Mouse (Mus musculus) left cerebral cortex, adult 2 months (tissue): ENCODE data around the gene Cyp27b1. TPM values are rescaled to one million over a fixed set of nuclear protein-coding genes. Genes with fewer than 3 reads are reported as not detected.
"Not testable (repeated sequence)": the region's sequence is repeated elsewhere in the genome, so short reads cannot be mapped to it uniquely, and the experiment has no call there.

ENCODE experiments used
- DNase-seq, 2 experiments: peaks; one replicate each; pipeline ENCODE4 v3.0.0; 2021 to 2022; ENCODE audit warnings: low spot score in 2 of 2, mixed read lengths in 1 of 2; ENCODE audit errors: extremely low spot score in 1 of 2
- H3K27ac ChIP-seq: fragments of 200-600 bp; 2 replicates; pipeline ENCODE4 v1.8.1; 2022
- H3K4me3 ChIP-seq: fragments of 200-600 bp; 2 replicates; pipeline ENCODE4 v1.8.1; 2022
- CTCF ChIP-seq: fragments of 200-600 bp; IDR thresholded peaks from 2 replicates; pipeline ENCODE4 v1.8.1; 2022; ENCODE audit warnings: antibody characterized with exemption, mild to moderate bottlenecking, moderate library complexity
- intact Hi-C: fragments of 180-260 bp; cut with DNase I; formaldehyde crosslinking; loops from one replicate; pipeline ENCODE4 v1.15.1; 2025
- total RNA-seq, 2 experiments: library from RNA; stranded (reverse); gene quantifications; 2 replicates each; pipeline ENCODE4 v1.2.3; 2021

Cyp27b1 gene
- total RNA-seq, 2 experiments from 2014 or later, result 0.36 to 0.77 TPM

GRCm38 (mm10) chr10:127063913-127064870 is 16.1 kb downstream of the Cyp27b1 start:
- intact Hi-C loops, result loop anchor here (5.0 kb wide), 1 partner anchor 558 kb away; the partner anchor contains the start of gene Lrp1
- peak overlapping the region; percentile 82 for H3K4me3 ChIP-seq
- TF ChIP-seq CTCF, result no peak

GRCm38 (mm10) chr10:127065981-127066380 is 17.9 kb downstream of the Cyp27b1 start:
- Histone ChIP-seq H3K27ac (no peak overlapping the region), H3K4me3 (no peak overlapping the region)
- intact Hi-C loops, result no loop called here
- no peak for TF ChIP-seq CTCF
- DNase-seq, result no peak

More at GRCm38 (mm10) chr10:127063913-127064870, 16.1 kb downstream of the Cyp27b1 start:
- H3K27ac ChIP-seq, result peak overlapping the region; percentile 89
- DNase-seq, result no peak

GRCm38 (mm10) chr10:127066519-127067018 is 18.5 kb downstream of the Cyp27b1 start:
- DNase-seq, result no peak
- Histone ChIP-seq H3K27ac (no peak overlapping the region), H3K4me3 (no peak overlapping the region)
- intact Hi-C loops, result no loop called here
- no peak for TF ChIP-seq CTCF

- no peak overlapping the region for H3K27ac ChIP-seq
- no peak for DNase-seq
- intact Hi-C loops, result no loop called here
- no peak for TF ChIP-seq CTCF
- no peak overlapping the region; the same call in 1 of the 2 replicates for H3K4me3 ChIP-seq
These were observed 20.4 kb downstream of the Cyp27b1 start for GRCm38 (mm10) chr10:127068360-127069038.

GRCm38 (mm10) chr10:127069281-127070189 is 21.5 kb downstream of the Cyp27b1 start:
- intact Hi-C loops, result no loop called here

DNA sequence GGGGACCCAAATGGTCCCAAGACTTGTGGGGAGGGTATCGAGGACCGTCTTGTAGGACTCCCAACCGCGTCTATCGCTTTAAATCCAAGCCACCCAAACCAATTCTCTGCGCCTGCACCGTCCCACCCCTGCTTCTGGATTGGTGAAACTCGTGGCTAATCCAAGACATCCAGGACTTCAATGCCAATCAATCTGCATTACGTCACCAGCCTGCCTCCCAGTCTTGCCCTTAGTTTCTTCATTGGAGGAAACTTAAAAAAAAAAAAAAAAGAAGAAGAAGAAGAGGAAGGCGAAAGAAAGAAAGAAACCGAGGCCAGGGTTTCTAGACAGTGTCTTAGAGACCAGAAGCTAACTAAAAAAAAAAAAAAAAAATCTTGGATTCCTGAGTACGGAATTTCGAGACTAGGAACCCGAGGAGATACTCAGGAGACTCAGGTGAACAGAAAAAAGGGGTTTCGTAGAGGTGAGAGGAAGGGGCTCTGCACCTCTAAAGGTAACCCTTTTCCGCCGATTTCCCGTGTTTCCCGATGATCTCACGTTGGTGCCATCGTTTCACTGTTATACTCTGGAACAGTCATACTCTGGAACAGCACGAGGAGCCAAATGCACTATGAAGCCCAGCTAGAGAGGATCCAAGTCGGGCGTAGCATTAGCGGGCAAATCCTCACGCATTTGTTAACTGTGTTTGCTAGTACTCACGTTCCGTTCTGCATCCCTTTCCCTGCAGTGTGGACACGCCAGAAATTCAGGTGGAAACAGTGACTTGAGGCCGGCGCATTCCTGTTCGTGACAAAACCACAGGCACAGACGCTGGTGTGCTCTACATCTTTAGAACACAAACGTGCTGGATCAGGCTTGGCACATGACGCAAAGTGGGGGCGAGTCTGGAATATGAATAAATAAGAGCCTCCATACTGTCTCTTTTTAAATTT is 22.4 kb downstream of the Cyp27b1 start, which contains the start of gene Tspan31:
Gene Tspan31, minus strand, starts transcription at position 75 of the 932 bp plus-strand sequence.
- DNase-seq, result peak; percentile 82 to 89
- no peak for TF ChIP-seq CTCF
- intact Hi-C loops, result no loop called here
- H3K27ac ChIP-seq, result peak within 1 kb of the TSS; percentile 90
- peak within 1 kb of the TSS; percentile 71 for H3K4me3 ChIP-seq

More at GRCm38 (mm10) chr10:127069281-127070189, 21.5 kb downstream of the Cyp27b1 start:
- DNase-seq, result no peak
- H3K27ac ChIP-seq, result peak overlapping the region; percentile 76
- peak overlapping the region; percentile 71 for H3K4me3 ChIP-seq
- TF ChIP-seq CTCF, result no peak

- peak overlapping the region; percentile 90 for H3K27ac ChIP-seq
- no peak for TF ChIP-seq CTCF
- H3K4me3 ChIP-seq, result peak overlapping the region; percentile 71
- intact Hi-C loops, result no loop called here
- no peak for DNase-seq
These were observed 23.2 kb downstream of the Cyp27b1 start for GRCm38 (mm10) chr10:127071203-127071602.

DNA sequence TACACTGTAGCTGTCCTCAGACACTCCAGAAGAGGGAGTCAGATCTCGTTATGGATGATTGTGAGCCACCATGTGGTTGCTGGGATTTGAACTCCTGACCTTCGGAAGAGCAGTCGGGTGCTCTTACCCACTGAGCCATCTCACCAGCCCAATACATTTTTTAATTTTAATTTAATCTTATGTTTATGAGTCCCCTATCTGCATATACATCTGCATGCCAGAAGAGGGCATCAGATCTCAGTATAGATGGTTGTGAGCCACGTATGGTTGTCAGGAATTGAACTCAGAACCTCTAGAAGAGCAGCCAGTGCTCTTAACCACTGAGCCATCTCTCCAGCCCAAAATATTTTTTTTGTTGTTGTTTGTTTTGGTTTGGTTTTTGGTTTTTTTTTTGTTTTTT is 24.2 kb downstream of the Cyp27b1 start:
- H3K4me3 ChIP-seq, DNase-seq, intact Hi-C loops, H3K27ac ChIP-seq: not testable (repeated sequence)
- peak; percentile 37 for TF ChIP-seq CTCF

GRCm38 (mm10) chr10:127072969-127073368 is 24.9 kb downstream of the Cyp27b1 start:
- H3K4me3 ChIP-seq, H3K27ac ChIP-seq, DNase-seq, intact Hi-C loops: not testable (repeated sequence)

DNA sequence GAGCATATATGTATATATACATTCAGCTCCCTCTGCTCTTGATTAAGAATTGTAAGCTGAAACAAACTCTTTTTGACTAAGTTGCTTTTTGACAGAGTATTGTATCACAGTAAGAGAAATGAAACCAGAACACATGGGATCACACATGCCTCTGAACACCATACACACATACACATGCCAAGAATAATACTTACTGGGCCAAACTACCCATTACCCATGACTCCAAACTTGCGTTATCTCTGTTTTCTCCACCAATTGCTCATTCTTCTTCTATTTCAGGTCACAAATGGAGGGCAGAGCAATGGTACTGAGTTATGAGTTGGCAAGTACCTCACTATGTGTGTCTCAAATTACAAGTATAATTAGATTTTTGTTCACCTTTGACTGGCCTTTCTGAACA is 25.9 kb downstream of the Cyp27b1 start:
- DNase-seq, result no peak
- no peak for TF ChIP-seq CTCF
- intact Hi-C loops, result no loop called here
- H3K27ac ChIP-seq, result no peak overlapping the region
- H3K4me3 ChIP-seq, result no peak overlapping the region
